Mouse (Mus musculus): ENCODE measurements around the gene Jmjd8.

The Jmjd8 gene

GRCm38 (mm10) chr17:25877025-25877424 is 48.4 kb downstream of the Jmjd8 start:
- DNase-seq (ENCODE audit: low spot score in 2 of 2) = no peak

- no peak for DNase-seq (ENCODE audit: low spot score in 2 of 2)
These were observed 49.3 kb downstream of the Jmjd8 start for GRCm38 (mm10) chr17:25877741-25878610.

- DNase-seq (ENCODE audit: low spot score in 2 of 2) = no peak
These were observed 50.0 kb downstream of the Jmjd8 start for GRCm38 (mm10) chr17:25878611-25879180.

- no peak for DNase-seq (ENCODE audit: low spot score in 2 of 2)
These were observed 50.6 kb downstream of the Jmjd8 start for GRCm38 (mm10) chr17:25879261-25879660.

- no peak for DNase-seq (ENCODE audit: low spot score in 2 of 2)
These were observed 51.1 kb downstream of the Jmjd8 start for GRCm38 (mm10) chr17:25879750-25880149.

- no peak for DNase-seq (ENCODE audit: low spot score in 2 of 2)
These were observed 51.7 kb downstream of the Jmjd8 start, which contains the start of gene Wfikkn1 for GRCm38 (mm10) chr17:25880196-25880910. Gene Wfikkn1, minus strand, starts transcription at chr17:25880858.

- DNase-seq (ENCODE audit: low spot score in 2 of 2) = no peak
These were observed 52.4 kb downstream of the Jmjd8 start for GRCm38 (mm10) chr17:25880913-25881641.

All from spleen, postnatal 36 days (tissue).